In genomic region chr4:107991879-107992278, GRCm38 (mm10) we compare ENCODE assay signal across 23 mouse cellular contexts. TPM values are rescaled to one million over a fixed set of nuclear protein-coding genes. Genes with fewer than 3 reads are reported as not detected.
DNase-seq lines count a peak whose midpoint lies in the region; ATAC-seq and TF ChIP-seq lines count a peak whose summit lies in the region.
"Had no signal": no experiment of that assay in that cellular context is flagged by ENCODE, and none has a peak within 500 bp of the region (broad histone marks: within the 10 kb centered on the region; RNA-seq: fewer than 3 reads in every experiment).

No protein-coding gene starts in this region.

- no peak for TF ChIP-seq CTCF in lung, postnatal 0 days (IDR thresholded peaks at IDR 0.05)

- TF ChIP-seq EP300 in lung, postnatal 0 days (IDR thresholded peaks at IDR 0.05) = no peak

- 17% methylated on average over 6 of the region's 6 CpGs for WGBS in hindbrain, embryonic 16.5 days
- WGBS in hindbrain, embryonic 14.5 days = 18% methylated on average over 6 of the region's 6 CpGs
- 14% methylated on average over 6 of the region's 6 CpGs for WGBS in lung, postnatal 0 days
- 5% methylated on average over 6 of the region's 6 CpGs for WGBS in forebrain, embryonic 13.5 days

- peaks cover 3% of the 10 kb centered on the region; the same call in 1 of the 2 replicates for H3K9me3 ChIP-seq in hindbrain, embryonic 16.5 days (ENCODE audit: control insufficient read depth, low read length)
- no peaks in the 10 kb centered on the region for H3K9me3 ChIP-seq in hindbrain, embryonic 14.5 days (ENCODE audit: control insufficient read depth, low read length)
- H3K9me3 ChIP-seq in lung, postnatal 0 days (ENCODE audit: low read length) = no peaks in the 10 kb centered on the region
- 0 out of 2 replicates have a peak, but pooled peaks cover 3% of the 10 kb centered on the region for H3K9me3 ChIP-seq in forebrain, embryonic 13.5 days (replicated peaks)
- H3K9me3 ChIP-seq: embryonic facial prominence, embryonic 12.5 days; limb, embryonic 12.5 days; liver, embryonic 13.5 days; neural tube, embryonic 13.5 days had no signal

- no peaks in the 10 kb centered on the region for H3K27me3 ChIP-seq in hindbrain, embryonic 16.5 days (replicated peaks; ENCODE audit: control insufficient read depth, insufficient read depth, low read length)
- no peaks in the 10 kb centered on the region for H3K27me3 ChIP-seq in hindbrain, embryonic 14.5 days (ENCODE audit: control insufficient read depth, insufficient read depth, low read length)
- no peaks in the 10 kb centered on the region for H3K27me3 ChIP-seq in lung, postnatal 0 days (replicated peaks; ENCODE audit: insufficient read depth, low read length)
- 0 out of 2 replicates have a peak, but pooled peaks cover 5% of the 10 kb centered on the region for H3K27me3 ChIP-seq in forebrain, embryonic 13.5 days
- H3K27me3 ChIP-seq: embryonic facial prominence, embryonic 12.5 days; hindbrain, embryonic 13.5 days; neural tube, embryonic 13.5 days had no signal

- no peaks in the 10 kb centered on the region for H3K36me3 ChIP-seq in hindbrain, embryonic 16.5 days (ENCODE audit: control insufficient read depth, insufficient read depth, low read length)
- H3K36me3 ChIP-seq in hindbrain, embryonic 14.5 days (replicated peaks; ENCODE audit: control insufficient read depth, insufficient read depth) = no peaks in the 10 kb centered on the region
- H3K36me3 ChIP-seq in lung, postnatal 0 days (ENCODE audit: insufficient read depth, low read length) = no peaks in the 10 kb centered on the region
- H3K36me3 ChIP-seq in forebrain, embryonic 13.5 days (ENCODE audit: poor library complexity, severe bottlenecking) = no peaks in the 10 kb centered on the region
- H3K36me3 ChIP-seq: embryonic facial prominence, embryonic 12.5 days; hindbrain, embryonic 13.5 days; limb, embryonic 12.5 days; liver, embryonic 13.5 days; neural tube, embryonic 13.5 days had no signal

- H3K4me3 ChIP-seq in hindbrain, embryonic 16.5 days (ENCODE audit: low read length) = no peak overlapping the region
- H3K4me3 ChIP-seq in hindbrain, embryonic 14.5 days (replicated peaks; ENCODE audit: low read length) = no peak overlapping the region
- H3K4me3 ChIP-seq in lung, postnatal 0 days (ENCODE audit: low read depth, low read length) = no peak overlapping the region
- H3K4me3 ChIP-seq in forebrain, embryonic 13.5 days = no peak overlapping the region
- H3K4me3 ChIP-seq: embryonic facial prominence, embryonic 12.5 days; gastrocnemius, adult 2 months; hindbrain, embryonic 13.5 days; limb, embryonic 12.5 days; liver, embryonic 13.5 days; megakaryocyte, embryonic 14.5 days; neural tube, embryonic 13.5 days had no signal

- 0 out of 2 replicates have a peak, but pooled peaks have one; percentile 44 for ATAC-seq in hindbrain, embryonic 16.5 days
- ATAC-seq in hindbrain, embryonic 14.5 days (ENCODE audit: low FRiP score) = no peak
- ATAC-seq in lung, postnatal 0 days = no peak
- ATAC-seq in forebrain, embryonic 13.5 days = no peak

- no peak overlapping the region for H3K27ac ChIP-seq in hindbrain, embryonic 16.5 days (ENCODE audit: low read depth, low read length)
- H3K27ac ChIP-seq in hindbrain, embryonic 14.5 days = no peak overlapping the region
- H3K27ac ChIP-seq in lung, postnatal 0 days (ENCODE audit: low read length) = no peak overlapping the region
- H3K27ac ChIP-seq in forebrain, embryonic 13.5 days = no peak overlapping the region; the same call in 1 of the 2 replicates
- H3K27ac ChIP-seq: embryonic facial prominence, embryonic 12.5 days; gastrocnemius, adult 2 months; hindbrain, embryonic 13.5 days; kidney, postnatal 0 days; limb, embryonic 12.5 days; liver, embryonic 13.5 days; neural tube, embryonic 13.5 days had no signal

- H3K4me2 ChIP-seq in hindbrain, embryonic 16.5 days (ENCODE audit: low read length) = no peak overlapping the region
- H3K4me2 ChIP-seq in hindbrain, embryonic 14.5 days (replicated peaks) = no peak overlapping the region
- no peak overlapping the region for H3K4me2 ChIP-seq in lung, postnatal 0 days (replicated peaks; ENCODE audit: low read depth, low read length)
- H3K4me2 ChIP-seq in forebrain, embryonic 13.5 days = no peak overlapping the region
- H3K4me2 ChIP-seq: embryonic facial prominence, embryonic 12.5 days; heart, embryonic 11.5 days; hindbrain, embryonic 13.5 days; limb, embryonic 12.5 days; liver, embryonic 13.5 days; neural tube, embryonic 13.5 days had no signal

- no peak overlapping the region for H3K9ac ChIP-seq in hindbrain, embryonic 16.5 days (ENCODE audit: low read depth, low read length)
- H3K9ac ChIP-seq in hindbrain, embryonic 14.5 days = no peak overlapping the region
- H3K9ac ChIP-seq in lung, postnatal 0 days (replicated peaks; ENCODE audit: low read depth) = no peak overlapping the region
- no peak overlapping the region for H3K9ac ChIP-seq in forebrain, embryonic 13.5 days
- H3K9ac ChIP-seq: embryonic facial prominence, embryonic 12.5 days; hindbrain, embryonic 13.5 days; limb, embryonic 12.5 days; liver, embryonic 13.5 days; neural tube, embryonic 13.5 days had no signal

- H3K4me1 ChIP-seq in hindbrain, embryonic 16.5 days (ENCODE audit: control insufficient read depth, insufficient read depth, low read depth, low read length) = peaks cover 2% of the 10 kb centered on the region; the same call in 1 of the 2 replicates
- no peaks in the 10 kb centered on the region for H3K4me1 ChIP-seq in hindbrain, embryonic 14.5 days (replicated peaks; ENCODE audit: control insufficient read depth, insufficient read depth, low read length)
- H3K4me1 ChIP-seq in lung, postnatal 0 days (ENCODE audit: insufficient read depth, low read depth, low read length) = peaks cover 5% of the 10 kb centered on the region; the same call in 1 of the 2 replicates
- peaks cover 8% of the 10 kb centered on the region for H3K4me1 ChIP-seq in forebrain, embryonic 13.5 days
- H3K4me1 ChIP-seq: limb, embryonic 12.5 days; liver, embryonic 13.5 days; neural tube, embryonic 13.5 days had no signal

- no peak for DNase-seq in hindbrain, embryonic 14.5 days (ENCODE audit: low spot score)
- DNase-seq in lung, postnatal 0 days (ENCODE audit: low spot score) = peak; percentile 36
- no peak for DNase-seq in lung, postnatal 14 days
- peak; percentile 32 for DNase-seq in ZHBTc4 (ENCODE audit: low read depth, low spot score)
- peak; percentile 57 for DNase-seq in retina, postnatal 7 days (ENCODE audit: low read depth, low spot score)
- DNase-seq in frontal cortex, postnatal 14 days (ENCODE audit: low spot score in 2 of 2) = no peak
- DNase-seq: adrenal gland, adult 2 months; cerebellum, adult 9-11 months; gastrocnemius, adult 2 months; heart, postnatal 14 days; kidney, adult 18-20 months; liver, embryonic 13.5 days; right cerebral cortex, postnatal 14 days; thymus, postnatal 25 days had no signal

RNA-seq across cellular contexts. Expression of gene Slc1a7, which starts 23.7 kb away (rescaled TPM):
- 0.18 TPM in 1 of 2 replicates, not detected in the other for polyA plus RNA-seq in hindbrain, embryonic 16.5 days (2015; fragmentation: Nextera tagmentation; extraction: Ambion mirVana)
- 0.08 TPM in 1 of 2 replicates, not detected in the other for polyA plus RNA-seq in hindbrain, embryonic 14.5 days (2014; fragmentation: Nextera tagmentation; extraction: Ambion mirVana)
- 0.17 and 0.48 TPM in 2 replicates for polyA plus RNA-seq in lung, postnatal 0 days (2015; fragmentation: Nextera tagmentation; extraction: Ambion mirVana)
- polyA plus RNA-seq in forebrain, embryonic 13.5 days (2015; fragmentation: Nextera tagmentation; extraction: Ambion mirVana) = not detected in 2 replicates
- polyA plus RNA-seq: embryonic facial prominence, embryonic 12.5 days; heart, embryonic 11.5 days; hindbrain, embryonic 13.5 days; limb, embryonic 12.5 days; liver, embryonic 13.5 days; neural tube, embryonic 13.5 days had no signal

Comparison
In these comparisons a context has a peak if more than half of its experiments do, and no peak if none do; other contexts are left out.
1. DNase-seq: peak in lung, postnatal 0 days (single experiment), ZHBTc4 (single experiment) and retina, postnatal 7 days (single experiment); none in hindbrain, embryonic 14.5 days (single experiment), lung, postnatal 14 days (single experiment) and frontal cortex, postnatal 14 days (0 of 2).